Mouse (Mus musculus) left cerebral cortex, adult 9 months (tissue): ENCODE data around the gene Dlst.
"Not testable (repeated sequence)": the region's sequence is repeated elsewhere in the genome, so short reads cannot be mapped to it uniquely, and the experiment has no call there.

Source experiments
- DNase-seq, 2 experiments: peaks; one replicate each; pipeline ENCODE4 v3.0.0; 2022; ENCODE audit warnings: low spot score in 2 of 2

The Dlst gene

GRCm38 (mm10) chr12:85113917-85114316 is 3.3 kb downstream of the Dlst start:
- no peak for DNase-seq

GRCm38 (mm10) chr12:85115678-85116077 is 5.0 kb downstream of the Dlst start:
- DNase-seq, result no peak

- no peak for DNase-seq
These were observed 11.3 kb downstream of the Dlst start for GRCm38 (mm10) chr12:85121806-85122459.

- no peak for DNase-seq
These were observed 12.5 kb downstream of the Dlst start for GRCm38 (mm10) chr12:85123108-85123530.

- DNase-seq, result no peak
These were observed 13.0 kb downstream of the Dlst start for GRCm38 (mm10) chr12:85123645-85124044.

GRCm38 (mm10) chr12:85124751-85125150 is 14.1 kb downstream of the Dlst start:
- no peak for DNase-seq

GRCm38 (mm10) chr12:85126986-85127603 is 16.5 kb downstream of the Dlst start:
- DNase-seq, result no peak

- no peak for DNase-seq
These were observed 18.9 kb downstream of the Dlst start for GRCm38 (mm10) chr12:85129426-85129978.

GRCm38 (mm10) chr12:85131361-85131760 is 20.7 kb downstream of the Dlst start:
- DNase-seq, result no peak

GRCm38 (mm10) chr12:85134043-85134794 is 23.6 kb downstream of the Dlst start:
- no peak for DNase-seq

GRCm38 (mm10) chr12:85135513-85136470 is 25.2 kb downstream of the Dlst start:
- no peak for DNase-seq

GRCm38 (mm10) chr12:85136627-85137026 is 26.0 kb downstream of the Dlst start:
- no peak for DNase-seq

GRCm38 (mm10) chr12:85140036-85140701 is 29.5 kb downstream of the Dlst start:
- no peak for DNase-seq

- DNase-seq, result no peak
These were observed 30.5 kb downstream of the Dlst start for GRCm38 (mm10) chr12:85141096-85141495.

- DNase-seq, result peak in 1 of 2 experiments; percentile 89
These were observed 32.2 kb downstream of the Dlst start for GRCm38 (mm10) chr12:85142803-85143202.

GRCm38 (mm10) chr12:85144276-85144675 is 33.6 kb downstream of the Dlst start:
- DNase-seq, result not testable (repeated sequence)

GRCm38 (mm10) chr12:85144821-85145220 is 34.2 kb downstream of the Dlst start:
- DNase-seq, result no peak

- DNase-seq, result no peak
These were observed 35.0 kb downstream of the Dlst start for GRCm38 (mm10) chr12:85145630-85146029.

- DNase-seq, result no peak
These were observed 35.7 kb downstream of the Dlst start for GRCm38 (mm10) chr12:85146355-85146754.

- DNase-seq, result no peak
These were observed 36.2 kb downstream of the Dlst start for GRCm38 (mm10) chr12:85146881-85147280.
